Mouse (Mus musculus) kidney, embryonic 15.5 days (tissue): ENCODE data around the gene Pcyt2. TPM values are rescaled to one million over a fixed set of nuclear protein-coding genes. Genes with fewer than 3 reads are reported as not detected.

ENCODE experiments used
- ATAC-seq: fragments of 200-750 bp; cut with Nextera tagmentation; replicated peaks from 2 replicates; pipeline ENCODE4 v1.8.0; 2017; ENCODE audit warnings: moderate TSS enrichment; ENCODE audit not compliant: low FRiP score
- H3K27ac ChIP-seq: fragments of 300-500 bp; sonication (generic); 2 replicates; pipeline ENCODE4 v1.5.1; 2015; ENCODE audit warnings: mild to moderate bottlenecking, inconsistent platforms
- H3K27me3 ChIP-seq: fragments of 300-500 bp; sonication (generic); 2 replicates; pipeline ENCODE4 v1.6.1; 2015; ENCODE audit warnings: inconsistent platforms
- H3K36me3 ChIP-seq: fragments of 300-500 bp; sonication (generic); 2 replicates; pipeline ENCODE4 v1.6.1; 2015; ENCODE audit warnings: inconsistent platforms
- H3K4me1 ChIP-seq: fragments of 300-500 bp; sonication (generic); 2 replicates; pipeline ENCODE4 v1.6.1; 2015; ENCODE audit warnings: inconsistent platforms
- H3K4me2 ChIP-seq: fragments of 300-500 bp; sonication (generic); 2 replicates; pipeline ENCODE4 v1.6.1; 2015; ENCODE audit warnings: moderate library complexity, mild to moderate bottlenecking, inconsistent platforms
- H3K4me3 ChIP-seq: fragments of 300-500 bp; sonication (generic); replicated peaks from 2 replicates; pipeline ENCODE4 v1.5.1; 2015; ENCODE audit warnings: mild to moderate bottlenecking, inconsistent platforms
- H3K9ac ChIP-seq: fragments of 300-500 bp; sonication (generic); 2 replicates; pipeline ENCODE4 v1.6.1; 2015; ENCODE audit warnings: mild to moderate bottlenecking, inconsistent platforms
- H3K9me3 ChIP-seq: fragments of 300-500 bp; sonication (generic); replicated peaks from 2 replicates; pipeline ENCODE4 v1.6.1; 2016; ENCODE audit warnings: inconsistent platforms
- WGBS: fragments of 180-500 bp; shearing (Covaris S2); methylation state at CpG from one replicate; pipeline ENCODE4 v1.1.7; 2015; ENCODE audit warnings: mixed read lengths; 5-methylcytosine and 5-hydroxymethylcytosine counted together
- polyA plus RNA-seq: library from polyadenylated mRNA; unstranded; fragments of >200 nt; fragmentation: Nextera tagmentation; extraction: Ambion mirVana; gene quantifications from 2 replicates; pipeline ENCODE4 v1.2.1, GENCODE M21; 2015

The Pcyt2 gene
- 118 and 140 TPM in 2 replicates for polyA plus RNA-seq

DNA sequence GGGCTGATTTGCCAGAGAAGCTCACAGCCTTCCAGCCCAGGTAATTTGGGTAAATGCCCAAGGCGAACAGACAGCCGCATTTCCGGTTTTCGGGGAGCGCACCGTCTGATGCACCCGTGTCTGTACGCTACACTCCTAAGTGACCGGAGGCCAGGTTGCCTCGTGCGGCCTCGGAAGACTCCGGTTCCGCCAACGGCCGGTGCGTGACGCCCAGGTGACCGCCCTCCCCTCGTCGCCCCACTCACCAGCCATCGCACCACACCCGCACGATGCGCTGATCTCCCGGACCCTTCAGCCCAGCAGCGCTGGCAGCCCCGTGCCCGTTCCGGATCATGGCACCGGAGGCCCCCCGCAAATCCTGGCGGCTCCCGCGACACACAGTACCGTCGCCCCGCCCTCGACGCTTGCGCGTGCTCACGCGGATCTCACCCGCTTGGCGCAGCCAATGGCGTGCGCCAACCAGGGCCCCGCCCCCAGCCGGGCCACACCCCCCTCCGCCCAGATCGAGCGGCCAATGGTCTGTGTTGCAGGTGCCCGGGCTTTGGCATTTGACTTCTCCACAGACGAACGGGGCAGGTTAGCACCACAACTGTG lies at the start of gene Pcyt2:
Gene Pcyt2 (minus strand): TSS at position 418 of the 594 bp plus-strand sequence.
- H3K27me3 ChIP-seq, result no peaks in the 10 kb centered on the region

DNA sequence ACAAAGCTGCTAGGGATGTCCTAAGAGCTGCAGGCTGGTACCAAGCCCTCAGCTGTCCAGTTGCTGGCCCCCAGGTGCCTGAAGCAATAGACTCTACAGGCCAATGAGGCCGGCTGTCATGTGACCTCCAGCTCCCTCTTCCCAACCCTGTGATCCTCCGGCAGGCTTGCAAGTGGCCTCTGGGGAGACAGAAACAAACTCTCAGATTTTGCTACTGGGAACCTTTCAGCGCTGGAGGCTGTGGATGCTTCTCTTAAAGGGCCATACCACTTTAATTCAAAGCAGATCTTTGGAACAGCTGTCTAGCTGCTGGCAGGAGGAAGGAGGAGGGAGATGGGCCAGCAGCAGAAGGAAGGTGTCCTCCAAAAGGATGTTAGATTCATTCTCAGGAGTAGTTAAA lies 48.9 kb upstream of the Pcyt2 start:
- Histone ChIP-seq H3K9ac (no peak overlapping the region), H3K9me3 (no peaks in the 10 kb centered on the region), H3K36me3 (no peaks in the 10 kb centered on the region), H3K4me2 (no peak overlapping the region), H3K27me3 (peaks cover 25% of the 10 kb centered on the region), H3K27ac (no peak overlapping the region), H3K4me1 (peaks cover 4% of the 10 kb centered on the region; the same call in 1 of the 2 replicates), H3K4me3 (no peak overlapping the region)
- 8% methylated on average over 3 of the region's 3 CpGs for WGBS
- ATAC-seq, result no peak

More for the DNA sequence above, at the start of gene Pcyt2:
- Histone ChIP-seq H3K36me3 (peaks cover 69% of the 10 kb centered on the region), H3K9me3 (no peaks in the 10 kb centered on the region), H3K4me1 (peaks cover 25% of the 10 kb centered on the region), H3K9ac (peak within 1 kb of the TSS; percentile 72), H3K4me2 (peak within 1 kb of the TSS; percentile 91), H3K27ac (peak within 1 kb of the TSS; percentile 80), H3K4me3 (peak within 1 kb of the TSS; percentile 75)
- under 1% methylated on average over 56 of the region's 56 CpGs for WGBS
- ATAC-seq, result peak; percentile 93

DNA sequence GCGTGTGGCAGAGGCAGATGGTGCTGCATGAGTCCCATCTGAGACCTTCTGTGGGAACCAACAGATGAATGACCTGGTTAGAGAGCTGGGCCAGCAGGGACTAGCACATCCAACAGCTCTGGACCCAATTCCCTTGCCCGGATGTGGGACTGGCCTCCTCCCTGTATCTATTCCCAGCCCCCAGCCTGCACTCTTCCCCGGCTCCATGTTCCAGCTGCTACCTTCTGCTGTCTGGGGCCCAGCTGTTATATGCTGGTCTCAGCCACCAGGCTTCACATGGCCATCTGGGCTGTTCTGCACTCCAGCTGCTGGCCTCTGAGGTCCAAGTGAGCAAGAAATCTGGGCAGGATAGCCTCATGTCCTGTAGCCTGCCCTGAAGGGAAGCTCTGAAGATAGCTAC lies 47.7 kb upstream of the Pcyt2 start:
- H3K4me3 ChIP-seq, result no peak overlapping the region
- no peak for ATAC-seq
- no peaks in the 10 kb centered on the region for H3K9me3 ChIP-seq
- no peak overlapping the region for H3K27ac ChIP-seq
- WGBS, result 59% methylated on average over 3 of the region's 3 CpGs
- H3K4me1 ChIP-seq, result peaks cover 16% of the 10 kb centered on the region
- H3K9ac ChIP-seq, result no peak overlapping the region
- H3K27me3 ChIP-seq, result peaks cover 37% of the 10 kb centered on the region
- H3K36me3 ChIP-seq, result no peaks in the 10 kb centered on the region
- no peak overlapping the region for H3K4me2 ChIP-seq

DNA sequence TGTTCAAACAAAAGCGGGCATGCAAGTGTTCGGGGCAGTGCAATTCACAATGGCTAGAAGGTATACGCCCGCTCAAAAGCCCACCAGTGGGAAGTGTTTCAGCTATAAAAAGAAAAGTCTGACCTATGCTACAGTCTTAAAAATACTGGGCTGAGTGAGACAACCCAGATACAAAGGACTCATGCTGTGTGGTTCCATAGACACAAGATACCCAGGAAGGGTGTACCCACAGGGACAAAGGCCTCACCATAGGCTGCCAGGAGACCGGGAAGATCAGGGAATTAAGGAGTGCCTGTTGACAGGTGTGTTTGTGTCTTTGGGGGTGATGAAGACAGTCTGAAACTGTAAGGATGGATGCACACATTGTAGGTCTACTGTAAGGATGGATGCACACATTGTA lies 46.0 kb upstream of the Pcyt2 start:
- Histone ChIP-seq H3K9ac (no peak overlapping the region), H3K36me3 (no peaks in the 10 kb centered on the region), H3K27ac (no peak overlapping the region), H3K4me1 (peaks cover 32% of the 10 kb centered on the region), H3K27me3 (peaks cover 54% of the 10 kb centered on the region), H3K4me3 (no peak overlapping the region), H3K9me3 (no peaks in the 10 kb centered on the region), H3K4me2 (no peak overlapping the region)
- WGBS, result 94% methylated on average over 5 of the region's 5 CpGs
- no peak for ATAC-seq

DNA sequence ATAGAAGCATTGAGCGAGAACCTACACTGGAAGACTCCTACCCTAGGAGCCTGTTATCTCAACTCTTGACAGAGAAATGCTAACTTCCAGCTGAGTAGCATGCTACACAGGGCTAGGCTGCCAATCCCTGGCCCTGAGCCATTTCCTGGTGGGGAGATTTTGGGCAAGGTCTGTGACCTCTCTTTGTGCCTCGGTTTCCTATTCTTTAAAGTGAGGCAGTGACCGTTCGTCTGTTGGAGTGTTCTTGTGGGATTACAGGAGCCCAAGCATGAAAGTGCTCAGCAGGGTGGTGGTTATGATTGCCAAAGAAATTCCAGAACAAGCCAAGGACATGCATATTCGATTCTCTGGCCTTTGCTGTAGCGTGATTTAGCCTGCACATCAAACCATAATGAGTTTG lies 45.0 kb upstream of the Pcyt2 start:
- no peak overlapping the region for H3K9ac ChIP-seq
- H3K9me3 ChIP-seq, result no peaks in the 10 kb centered on the region
- WGBS, result 77% methylated on average over 6 of the region's 6 CpGs
- no peak overlapping the region for H3K4me3 ChIP-seq
- no peak overlapping the region for H3K27ac ChIP-seq
- ATAC-seq, result no peak
- peaks cover 63% of the 10 kb centered on the region for H3K27me3 ChIP-seq
- no peaks in the 10 kb centered on the region for H3K36me3 ChIP-seq
- no peak overlapping the region for H3K4me2 ChIP-seq
- peaks cover 32% of the 10 kb centered on the region for H3K4me1 ChIP-seq

DNA sequence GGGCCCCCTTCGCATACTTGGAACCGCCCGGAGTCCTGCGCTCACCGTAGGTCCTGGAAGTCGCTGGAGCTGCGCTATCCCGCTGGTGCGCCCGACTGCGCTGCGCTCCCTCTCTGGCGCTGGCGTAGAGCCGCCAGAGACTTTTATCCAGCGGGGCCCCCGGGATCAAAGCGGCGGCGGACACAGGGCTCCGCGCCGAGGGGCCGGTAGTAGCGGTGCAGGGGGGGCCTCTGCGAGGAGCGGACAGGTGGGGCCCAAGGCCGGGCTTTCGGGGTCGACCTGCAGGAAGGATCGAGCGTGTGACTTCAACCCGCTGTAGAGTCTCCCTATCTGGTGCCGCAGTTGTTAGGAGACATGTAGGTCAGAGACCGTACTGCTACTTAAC lies 43.3 kb upstream of the Pcyt2 start, which contains the start of gene Notum:
Gene Notum (minus strand): TSS at position 100 of the 385 bp plus-strand sequence.
- Histone ChIP-seq H3K4me2 (peak within 1 kb of the TSS; percentile 83), H3K9ac (peak within 1 kb of the TSS; percentile 36), H3K9me3 (no peaks in the 10 kb centered on the region), H3K27ac (peak within 1 kb of the TSS; percentile 18; the same call in 1 of the 2 replicates), H3K4me3 (peak within 1 kb of the TSS; percentile 51), H3K27me3 (peaks cover 79% of the 10 kb centered on the region), H3K4me1 (peaks cover 28% of the 10 kb centered on the region), H3K36me3 (no peaks in the 10 kb centered on the region)
- under 1% methylated on average over 35 of the region's 35 CpGs for WGBS
- ATAC-seq, result peak; percentile 17; the same call in 1 of the 2 replicates

DNA sequence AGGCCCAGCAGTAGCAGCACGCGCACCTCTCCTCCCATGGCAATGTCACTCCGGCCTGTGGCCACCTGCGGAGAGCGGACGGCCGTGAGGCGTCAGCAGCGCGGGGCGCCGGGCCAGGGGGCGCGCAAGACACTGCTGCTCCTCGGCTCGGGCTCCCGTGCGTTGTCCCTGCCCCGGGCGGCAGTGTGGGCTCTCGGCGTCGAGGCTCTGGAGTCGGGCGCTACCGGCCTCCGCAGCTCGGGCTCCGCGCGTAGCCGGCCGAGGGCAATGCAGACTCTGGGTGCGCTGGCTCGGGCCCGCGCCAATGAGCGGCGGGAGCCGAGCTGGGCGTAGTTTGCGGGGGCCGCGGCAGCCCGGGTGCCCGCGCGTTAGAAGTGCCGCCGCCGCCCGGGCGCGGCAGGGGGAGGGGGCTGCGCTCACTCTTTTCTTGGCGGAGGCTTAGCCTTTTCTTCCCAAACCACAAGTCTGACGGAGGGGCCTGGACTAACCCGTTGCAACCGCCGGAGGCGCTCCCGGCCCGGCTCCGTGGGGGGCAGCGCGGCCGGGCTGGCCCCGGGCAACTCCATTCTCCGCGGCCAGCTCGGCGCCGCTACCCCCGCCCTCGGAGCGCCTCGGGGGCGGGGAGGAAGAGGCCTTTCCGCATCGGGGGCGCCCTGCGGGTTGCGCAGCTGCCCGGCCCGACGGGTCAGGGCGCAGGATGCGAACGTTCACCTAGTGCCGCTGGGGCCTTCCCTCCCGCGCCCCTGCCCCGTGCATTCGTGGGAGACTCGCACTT lies 42.8 kb upstream of the Pcyt2 start:
- Histone ChIP-seq H3K4me1 (peaks cover 28% of the 10 kb centered on the region), H3K27me3 (peaks cover 79% of the 10 kb centered on the region), H3K9me3 (no peaks in the 10 kb centered on the region), H3K4me3 (peak overlapping the region; percentile 51), H3K9ac (peak overlapping the region; percentile 36), H3K4me2 (peak overlapping the region; percentile 83), H3K27ac (peak overlapping the region; percentile 18; the same call in 1 of the 2 replicates), H3K36me3 (no peaks in the 10 kb centered on the region)
- peak; percentile 73 for ATAC-seq
- under 1% methylated on average over 85 of the region's 95 CpGs for WGBS

DNA sequence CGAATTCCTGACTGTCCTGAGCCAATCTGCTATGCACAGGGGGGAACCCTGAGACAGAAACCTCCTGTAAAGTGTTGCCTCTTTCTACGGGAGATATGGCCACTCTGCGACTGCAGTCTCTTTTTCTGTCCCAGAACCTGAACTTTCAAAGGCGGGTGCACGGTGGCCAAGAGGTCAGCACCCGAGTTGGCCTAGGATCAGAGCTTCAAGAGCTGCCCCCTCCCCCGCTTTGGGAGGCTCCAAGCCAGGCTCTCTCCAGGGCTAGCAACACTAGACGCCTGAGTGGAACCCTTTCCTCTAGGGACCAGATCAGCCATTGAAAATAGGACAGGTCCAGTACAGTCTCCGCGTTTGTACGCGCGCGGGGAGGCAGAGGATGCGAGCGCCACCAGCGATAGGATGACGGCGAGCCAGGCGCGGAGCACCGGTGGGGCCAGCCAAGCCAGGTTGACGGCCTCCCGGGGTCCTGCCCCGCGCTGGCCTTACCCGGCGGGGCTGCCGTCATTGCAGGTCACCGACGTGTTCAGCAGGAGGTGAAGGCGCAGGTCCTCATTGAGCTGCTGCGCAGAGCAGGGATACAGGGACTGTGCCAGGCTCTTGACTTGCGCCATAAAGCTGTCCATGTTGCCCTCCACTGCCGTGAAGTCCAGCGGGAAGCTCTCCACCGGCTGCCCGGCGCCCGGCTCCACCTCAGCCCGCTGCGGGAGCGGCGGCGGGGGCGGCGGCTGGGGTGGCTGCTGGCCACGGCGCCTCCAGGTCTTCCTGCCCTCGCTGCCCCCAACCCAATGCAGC lies 42.0 kb upstream of the Pcyt2 start:
- Histone ChIP-seq H3K4me1 (peaks cover 28% of the 10 kb centered on the region), H3K27me3 (peaks cover 79% of the 10 kb centered on the region), H3K9me3 (no peaks in the 10 kb centered on the region), H3K4me2 (peak overlapping the region; percentile 83), H3K4me3 (peak overlapping the region; percentile 51), H3K9ac (peak overlapping the region; percentile 36), H3K27ac (0 out of 2 replicates have a peak overlapping the region, but pooled peaks have one; percentile 18), H3K36me3 (no peaks in the 10 kb centered on the region)
- ATAC-seq, result 0 out of 2 replicates have a peak, but pooled peaks have one; percentile 1
- 2% methylated on average over 46 of the region's 50 CpGs for WGBS

DNA sequence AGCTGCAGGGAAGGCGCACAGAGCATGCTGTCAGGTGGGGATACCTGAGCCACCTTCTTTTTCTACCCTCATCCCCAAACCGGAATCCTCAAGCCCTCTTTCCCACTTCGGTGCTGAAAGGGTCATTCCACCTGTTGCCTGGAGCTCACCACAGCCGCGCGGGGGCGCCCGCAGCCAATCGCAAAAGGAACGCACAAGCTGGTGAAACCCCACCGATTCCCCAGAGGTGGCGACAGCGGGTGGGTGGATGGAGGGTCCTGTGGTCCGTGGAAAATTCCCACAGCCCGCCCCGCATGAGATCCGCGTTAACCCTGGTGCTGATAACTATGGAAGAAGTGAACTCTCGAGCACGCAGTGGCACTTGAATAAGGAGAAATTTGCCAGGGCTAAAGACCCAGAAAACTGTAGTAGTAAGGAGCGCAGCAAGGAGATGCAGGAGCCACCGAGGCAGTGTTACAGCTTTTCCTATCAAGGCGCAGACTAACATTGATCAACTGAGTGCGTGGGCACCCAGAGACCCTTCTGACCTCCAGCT lies 41.2 kb upstream of the Pcyt2 start:
- WGBS, result 3% methylated on average over 24 of the region's 24 CpGs
- no peak for ATAC-seq
- Histone ChIP-seq H3K4me3 (peak overlapping the region; percentile 51), H3K4me1 (peaks cover 28% of the 10 kb centered on the region), H3K27me3 (peaks cover 81% of the 10 kb centered on the region), H3K9me3 (no peaks in the 10 kb centered on the region), H3K4me2 (peak overlapping the region; percentile 83), H3K36me3 (no peaks in the 10 kb centered on the region), H3K27ac (no peak overlapping the region), H3K9ac (no peak overlapping the region)

DNA sequence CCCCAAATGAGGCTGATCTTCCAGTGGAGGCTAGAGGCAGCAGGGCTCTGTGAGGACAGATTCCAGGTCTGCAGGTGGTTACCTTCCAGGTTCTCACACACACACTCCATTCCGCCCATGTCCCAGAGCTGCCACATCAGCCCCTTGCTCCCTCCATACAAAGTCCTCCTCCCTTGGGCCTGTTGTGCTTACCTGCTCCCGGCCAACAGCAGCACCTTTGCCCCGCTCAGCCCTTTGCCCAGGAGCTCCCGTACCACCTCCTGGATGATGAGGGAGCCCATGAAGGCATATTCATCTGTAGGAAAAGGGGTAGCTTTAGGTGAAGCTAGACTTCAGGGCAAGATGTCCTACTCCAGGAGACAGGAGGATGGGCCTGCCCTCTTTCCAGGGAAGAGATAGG lies 39.6 kb upstream of the Pcyt2 start:
- H3K36me3 ChIP-seq, result no peaks in the 10 kb centered on the region
- H3K9me3 ChIP-seq, result no peaks in the 10 kb centered on the region
- H3K4me1 ChIP-seq, result peaks cover 28% of the 10 kb centered on the region
- ATAC-seq, result no peak
- H3K4me2 ChIP-seq, result no peak overlapping the region
- no peak overlapping the region for H3K27ac ChIP-seq
- H3K9ac ChIP-seq, result no peak overlapping the region
- 92% methylated on average over 4 of the region's 4 CpGs for WGBS
- H3K4me3 ChIP-seq, result no peak overlapping the region
- H3K27me3 ChIP-seq, result peaks cover 65% of the 10 kb centered on the region

DNA sequence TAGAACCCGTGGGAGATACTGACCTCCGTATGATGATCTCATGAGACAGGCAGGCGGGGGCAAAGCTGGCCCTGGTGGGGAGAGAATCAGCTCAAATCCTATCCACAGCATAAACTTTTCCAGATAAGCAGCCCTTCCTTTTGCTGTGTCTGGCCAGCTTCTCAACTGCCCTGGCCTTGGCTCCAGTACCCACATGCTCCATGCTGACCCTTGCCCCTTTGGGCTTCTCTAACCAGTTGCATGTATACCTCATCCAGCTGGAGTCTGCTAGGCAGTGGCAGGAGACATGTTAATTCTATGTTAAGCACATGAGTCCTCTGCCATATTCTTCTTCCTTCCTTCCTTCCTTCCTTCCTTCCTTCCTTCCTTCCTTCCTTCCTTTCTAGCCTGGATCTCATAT lies 37.0 kb upstream of the Pcyt2 start:
- peaks cover 10% of the 10 kb centered on the region for H3K4me1 ChIP-seq
- H3K9me3 ChIP-seq, result no peaks in the 10 kb centered on the region
- H3K4me3 ChIP-seq, result no peak overlapping the region
- H3K27me3 ChIP-seq, result peaks cover 40% of the 10 kb centered on the region
- H3K36me3 ChIP-seq, result no peaks in the 10 kb centered on the region
- no peak for ATAC-seq
- WGBS, result 77% methylated on average over 3 of the region's 3 CpGs
- no peak overlapping the region for H3K4me2 ChIP-seq
- no peak overlapping the region for H3K9ac ChIP-seq
- no peak overlapping the region for H3K27ac ChIP-seq
